Mouse (Mus musculus): ENCODE results near the gene Lrrc25. TPM values are rescaled to one million over a fixed set of nuclear protein-coding genes. Genes with fewer than 3 reads are reported as not detected.

Lrrc25 gene
- polyA plus RNA-seq, 2 experiments: 3.2 to 3.5 TPM

- ATAC-seq (ENCODE audit: low FRiP score, low read depth): no peak
- Histone ChIP-seq H3K4me2 (replicated peaks; ENCODE audit: low read depth, low read length, severe bottlenecking) (peak overlapping the region; percentile 99), H3K9me3 (ENCODE audit: control insufficient read depth, low read length) (no peaks in the 10 kb centered on the region), H3K27ac (replicated peaks; ENCODE audit: low read depth, low read length) (peak overlapping the region; percentile 58), H3K36me3 (ENCODE audit: control insufficient read depth, insufficient read depth, low read length) (no peaks in the 10 kb centered on the region), H3K27me3 (ENCODE audit: control insufficient read depth, insufficient read depth, low read length) (no peaks in the 10 kb centered on the region), H3K4me1 (ENCODE audit: control insufficient read depth, insufficient read depth, low read length) (peaks cover 27% of the 10 kb centered on the region), H3K9ac (ENCODE audit: low read depth, low read length, severe bottlenecking) (peak overlapping the region; percentile 58; the same call in 1 of the 2 replicates), H3K4me3 (replicated peaks; ENCODE audit: low read length) (peak overlapping the region; percentile 82)
- DNase-seq (ENCODE audit: low spot score): peak; percentile 79
- 1% methylated on average over 6 of the region's 6 CpGs for WGBS
- no peak for TF ChIP-seq POLR2A (IDR thresholded peaks at IDR 0.05; ENCODE audit: borderline replicate concordance, extremely low read depth, insufficient read depth, insufficient read length)
Observed at GRCm38 (mm10) chr8:70611849-70612248, 4.1 kb upstream of the Lrrc25 start.

GRCm38 (mm10) chr8:70613763-70614162 lies 2.2 kb upstream of the Lrrc25 start:
- H3K36me3 ChIP-seq (ENCODE audit: control insufficient read depth, insufficient read depth, low read length): no peaks in the 10 kb centered on the region
- WGBS: 5% methylated on average over 1 of the region's 1 CpGs
- no peak overlapping the region for H3K4me2 ChIP-seq (replicated peaks; ENCODE audit: low read depth, low read length, severe bottlenecking)
- no peak overlapping the region for H3K9ac ChIP-seq (ENCODE audit: low read depth, low read length, severe bottlenecking)
- peaks cover 15% of the 10 kb centered on the region for H3K4me1 ChIP-seq (ENCODE audit: control insufficient read depth, insufficient read depth, low read length)
- no peaks in the 10 kb centered on the region for H3K9me3 ChIP-seq (ENCODE audit: control insufficient read depth, low read length)
- ATAC-seq (ENCODE audit: low FRiP score, low read depth) (no peak), DNase-seq (ENCODE audit: low spot score) (no peak)
- TF ChIP-seq POLR2A (IDR thresholded peaks at IDR 0.05; ENCODE audit: borderline replicate concordance, extremely low read depth, insufficient read depth, insufficient read length): no peak
- no peak overlapping the region for H3K4me3 ChIP-seq (replicated peaks; ENCODE audit: low read length)
- no peak overlapping the region for H3K27ac ChIP-seq (replicated peaks; ENCODE audit: low read depth, low read length)
- no peaks in the 10 kb centered on the region for H3K27me3 ChIP-seq (ENCODE audit: control insufficient read depth, insufficient read depth, low read length)

- no peak overlapping the region for H3K4me3 ChIP-seq (replicated peaks; ENCODE audit: low read length)
- WGBS: 71% methylated on average over 5 of the region's 5 CpGs
- no peaks in the 10 kb centered on the region for H3K9me3 ChIP-seq (ENCODE audit: control insufficient read depth, low read length)
- ATAC-seq (ENCODE audit: low FRiP score, low read depth) (no peak), DNase-seq (ENCODE audit: low spot score) (no peak)
- no peaks in the 10 kb centered on the region for H3K36me3 ChIP-seq (ENCODE audit: control insufficient read depth, insufficient read depth, low read length)
- peaks cover 10% of the 10 kb centered on the region for H3K4me1 ChIP-seq (ENCODE audit: control insufficient read depth, insufficient read depth, low read length)
- H3K27ac ChIP-seq (replicated peaks; ENCODE audit: low read depth, low read length): no peak overlapping the region
- H3K9ac ChIP-seq (ENCODE audit: low read depth, low read length, severe bottlenecking): no peak overlapping the region
- no peaks in the 10 kb centered on the region for H3K27me3 ChIP-seq (ENCODE audit: control insufficient read depth, insufficient read depth, low read length)
- no peak overlapping the region for H3K4me2 ChIP-seq (replicated peaks; ENCODE audit: low read depth, low read length, severe bottlenecking)
- no peak for TF ChIP-seq POLR2A (IDR thresholded peaks at IDR 0.05; ENCODE audit: borderline replicate concordance, extremely low read depth, insufficient read depth, insufficient read length)
Observed at GRCm38 (mm10) chr8:70614469-70614868, 1.5 kb upstream of the Lrrc25 start.

GRCm38 (mm10) chr8:70615281-70615680 lies 674 bp upstream of the Lrrc25 start:
- Histone ChIP-seq H3K9me3 (ENCODE audit: control insufficient read depth, low read length) (no peaks in the 10 kb centered on the region), H3K4me2 (replicated peaks; ENCODE audit: low read depth, low read length, severe bottlenecking) (no peak overlapping the region), H3K9ac (ENCODE audit: low read depth, low read length, severe bottlenecking) (no peak overlapping the region), H3K36me3 (ENCODE audit: control insufficient read depth, insufficient read depth, low read length) (no peaks in the 10 kb centered on the region), H3K27me3 (ENCODE audit: control insufficient read depth, insufficient read depth, low read length) (no peaks in the 10 kb centered on the region), H3K4me1 (ENCODE audit: control insufficient read depth, insufficient read depth, low read length) (peaks cover 9% of the 10 kb centered on the region), H3K27ac (replicated peaks; ENCODE audit: low read depth, low read length) (no peak overlapping the region), H3K4me3 (replicated peaks; ENCODE audit: low read length) (no peak overlapping the region)
- 84% methylated on average over 8 of the region's 8 CpGs for WGBS
- DNase-seq (ENCODE audit: low spot score): no peak
- no peak for ATAC-seq (ENCODE audit: low FRiP score, low read depth)
- TF ChIP-seq POLR2A (IDR thresholded peaks at IDR 0.05; ENCODE audit: borderline replicate concordance, extremely low read depth, insufficient read depth, insufficient read length): no peak

GRCm38 (mm10) chr8:70616645-70617044 lies 690 bp downstream of the Lrrc25 start:
- Histone ChIP-seq H3K4me3 (replicated peaks; ENCODE audit: low read length) (no peak overlapping the region), H3K36me3 (ENCODE audit: control insufficient read depth, insufficient read depth, low read length) (no peaks in the 10 kb centered on the region), H3K27me3 (ENCODE audit: control insufficient read depth, insufficient read depth, low read length) (no peaks in the 10 kb centered on the region), H3K4me1 (ENCODE audit: control insufficient read depth, insufficient read depth, low read length) (peaks cover 2% of the 10 kb centered on the region; the same call in 1 of the 2 replicates), H3K9ac (ENCODE audit: low read depth, low read length, severe bottlenecking) (no peak overlapping the region), H3K9me3 (ENCODE audit: control insufficient read depth, low read length) (no peaks in the 10 kb centered on the region), H3K4me2 (replicated peaks; ENCODE audit: low read depth, low read length, severe bottlenecking) (no peak overlapping the region), H3K27ac (replicated peaks; ENCODE audit: low read depth, low read length) (no peak overlapping the region)
- WGBS: 57% methylated on average over 11 of the region's 11 CpGs
- DNase-seq (ENCODE audit: low spot score) (no peak), ATAC-seq (ENCODE audit: low FRiP score, low read depth) (no peak)
- no peak for TF ChIP-seq POLR2A (IDR thresholded peaks at IDR 0.05; ENCODE audit: borderline replicate concordance, extremely low read depth, insufficient read depth, insufficient read length)

GRCm38 (mm10) chr8:70617985-70618384 lies 2.0 kb downstream of the Lrrc25 start:
- H3K4me1 ChIP-seq (ENCODE audit: control insufficient read depth, insufficient read depth, low read length): no peaks in the 10 kb centered on the region
- no peak for ATAC-seq (ENCODE audit: low FRiP score, low read depth)
- 72% methylated on average over 11 of the region's 11 CpGs for WGBS
- H3K4me2 ChIP-seq (replicated peaks; ENCODE audit: low read depth, low read length, severe bottlenecking): no peak overlapping the region
- no peak overlapping the region for H3K4me3 ChIP-seq (replicated peaks; ENCODE audit: low read length)
- H3K27ac ChIP-seq (replicated peaks; ENCODE audit: low read depth, low read length): no peak overlapping the region
- DNase-seq (ENCODE audit: low spot score): no peak
- TF ChIP-seq POLR2A (IDR thresholded peaks at IDR 0.05; ENCODE audit: borderline replicate concordance, extremely low read depth, insufficient read depth, insufficient read length): no peak
- H3K27me3 ChIP-seq (ENCODE audit: control insufficient read depth, insufficient read depth, low read length): no peaks in the 10 kb centered on the region
- no peaks in the 10 kb centered on the region for H3K9me3 ChIP-seq (ENCODE audit: control insufficient read depth, low read length)
- no peaks in the 10 kb centered on the region for H3K36me3 ChIP-seq (ENCODE audit: control insufficient read depth, insufficient read depth, low read length)
- no peak overlapping the region for H3K9ac ChIP-seq (ENCODE audit: low read depth, low read length, severe bottlenecking)

All from limb, embryonic 14.5 days (tissue).